Mouse (Mus musculus): Measurements from ENCODE around the gene AC131692.1.

DNA sequence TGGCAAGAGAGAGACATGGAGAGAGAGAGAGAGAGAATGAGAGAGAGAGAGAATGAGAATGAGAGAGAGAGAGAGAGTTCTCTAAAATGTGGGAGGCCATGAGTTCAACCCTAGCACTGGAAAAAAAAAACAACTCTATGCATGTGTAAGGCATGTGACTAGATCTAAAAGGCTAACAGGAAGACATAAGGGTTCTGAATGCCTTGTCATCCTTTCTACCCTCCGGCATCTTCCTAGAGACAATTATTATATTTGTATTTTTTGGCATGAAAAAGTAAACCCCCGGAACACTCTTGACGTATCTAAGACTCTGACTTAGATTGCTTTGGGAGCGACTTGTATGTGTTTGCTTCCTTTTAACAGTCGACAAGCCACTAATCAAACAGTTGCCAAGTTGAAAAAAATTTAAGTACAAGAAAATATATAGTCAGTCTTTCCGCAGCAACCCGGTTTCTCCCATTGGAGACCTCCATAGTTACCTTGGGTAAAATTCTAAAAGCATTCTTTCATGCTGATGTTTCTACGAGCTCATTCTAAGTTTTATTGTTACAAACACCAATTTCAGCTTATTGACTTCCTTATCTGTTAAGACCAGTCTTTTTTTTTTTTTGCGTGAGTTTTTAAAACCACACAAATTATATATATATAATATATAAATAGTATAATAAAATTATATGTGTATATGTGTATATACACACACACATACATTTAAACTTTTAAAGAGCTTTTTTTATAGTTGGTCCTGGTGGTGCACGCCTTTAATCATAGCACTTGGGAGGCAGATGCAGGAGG lies 32.8 kb downstream of the AC131692.1 start:
- no peak for TF ChIP-seq CTCF (IDR thresholded peaks at IDR 0.05; ENCODE audit: borderline replicate concordance, insufficient read depth, low read length)
- TF ChIP-seq POLR2A (IDR thresholded peaks at IDR 0.05; ENCODE audit: low read depth, low read length), result no peak
